Mouse (Mus musculus) megakaryocyte, embryonic 14.5 days (primary cell): ENCODE data around the gene Zfp628.

Source experiments
- FLI1 ChIP-seq: IDR thresholded peaks from 2 replicates; pipeline ENCODE4 v1.6.1; 2012; ENCODE audit warnings: low read length, inconsistent platforms, mixed read lengths
- GATA1 ChIP-seq: IDR thresholded peaks from 3 replicates; pipeline ENCODE4 v1.6.1; 2012; ENCODE audit warnings: mixed read lengths, low read length, inconsistent platforms, borderline replicate concordance

DNA sequence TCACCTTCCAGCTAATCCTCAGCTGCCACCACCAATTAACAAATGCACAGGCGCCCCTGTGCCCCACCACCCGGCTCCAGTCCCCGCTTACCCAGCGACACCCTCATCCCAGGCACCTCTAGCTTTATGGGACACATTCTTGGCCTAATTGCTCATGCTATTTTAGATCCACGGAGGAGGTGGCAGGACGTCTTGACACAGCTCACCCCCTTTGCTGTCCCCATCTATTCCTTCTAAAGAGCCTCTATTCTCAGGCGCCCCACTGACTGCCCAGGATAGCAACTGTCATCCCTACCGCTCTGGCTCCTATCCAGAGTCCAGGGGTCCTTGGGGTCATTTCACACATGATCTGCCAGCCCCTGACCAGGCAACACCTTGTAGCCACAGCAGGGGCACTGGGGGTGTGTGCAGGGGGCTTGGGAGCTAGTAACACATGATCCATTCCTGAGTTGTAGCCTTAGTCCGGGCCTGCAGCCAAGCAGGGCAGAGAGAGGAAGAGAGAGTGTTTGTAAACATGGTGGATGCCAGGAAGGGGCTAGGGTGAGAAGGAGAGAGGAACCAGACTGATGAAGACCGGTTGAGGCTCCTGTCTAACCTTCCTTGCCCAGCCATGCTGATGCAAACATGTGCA is 38.9 kb downstream of the Zfp628 start:
- TF ChIP-seq GATA1, result no peak
- TF ChIP-seq FLI1, result no peak
